Mouse (Mus musculus) layer of hippocampus, postnatal 36 days (tissue): ENCODE data around the gene Gm21970. TPM values are rescaled to one million over a fixed set of nuclear protein-coding genes. Genes with fewer than 3 reads are reported as not detected.
A peak's percentile ranks its signal among the peaks of the same experiment; 100 is the strongest.
"Not testable (repeated sequence)": the region's sequence is repeated elsewhere in the genome, so short reads cannot be mapped to it uniquely, and the experiment has no call there.

ENCODE experiments used
- DNase-seq, 2 experiments: peaks; one replicate each; pipeline ENCODE4 v3.0.0; 2022
- total RNA-seq, 2 experiments: library from RNA; stranded (reverse); gene quantifications; 2 replicates each; pipeline ENCODE4 v1.2.3; 2021

The Gm21970 gene
- total RNA-seq, 2 experiments from 2014 or later = not detected

- DNase-seq = no peak
Measured at GRCm38 (mm10) chr16:91404828-91405577, 13.5 kb downstream of the Gm21970 start.

DNA sequence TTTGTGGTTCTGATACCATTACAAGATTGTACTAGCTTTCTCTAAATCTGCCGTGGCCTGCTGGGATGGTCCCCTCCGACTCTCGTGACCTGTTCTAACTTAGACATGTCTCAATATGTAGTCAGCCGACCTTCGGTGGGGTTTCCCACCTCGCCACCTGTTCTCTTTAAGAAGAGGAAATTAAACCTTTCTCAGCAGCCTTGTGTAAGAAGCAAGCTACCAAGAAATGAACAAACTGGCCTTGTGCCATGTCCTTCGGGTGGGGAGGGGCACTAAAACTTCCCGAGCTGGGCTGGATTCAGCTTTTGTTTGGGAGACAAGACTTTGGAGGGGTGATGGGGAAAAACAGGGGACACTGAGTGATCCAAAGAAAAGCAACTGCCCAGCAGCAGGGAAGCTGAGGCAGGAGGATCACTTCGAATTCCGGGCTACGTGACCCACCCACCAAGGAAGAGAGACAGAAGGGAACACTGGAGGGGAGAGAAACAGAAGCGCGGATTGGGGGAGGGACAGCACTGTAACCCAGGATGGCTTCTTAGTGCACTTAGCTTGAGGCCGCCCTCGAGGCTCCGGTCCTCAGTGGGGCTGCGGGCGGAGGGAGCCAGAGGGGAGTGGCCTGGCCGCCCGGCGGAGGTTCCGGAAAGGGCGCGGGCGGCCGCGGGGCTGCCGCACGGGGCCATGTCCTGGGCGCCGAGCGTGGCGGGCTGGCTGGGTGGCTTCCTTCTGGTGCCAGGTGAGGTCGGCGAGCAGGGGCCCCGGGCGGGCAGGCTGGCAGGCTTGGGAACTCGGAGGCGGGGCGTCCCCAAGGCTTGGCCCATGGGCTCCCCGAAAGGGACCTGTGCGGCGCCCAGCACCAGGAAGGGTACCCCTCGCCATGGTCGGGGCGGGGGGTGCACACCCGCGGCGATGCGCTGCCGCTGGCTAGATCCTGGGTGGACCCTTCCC is 14.4 kb downstream of the Gm21970 start, which contains the start of gene Il10rb:
Gene Il10rb (plus strand): TSS at position 525 of the 945 bp plus-strand sequence.
- peak; percentile 29 to 37 for DNase-seq

GRCm38 (mm10) chr16:91406585-91407220 is 15.2 kb downstream of the Gm21970 start:
- peak; percentile 19 to 26 for DNase-seq

- no peak for DNase-seq
Measured at GRCm38 (mm10) chr16:91413102-91413844, 21.8 kb downstream of the Gm21970 start.

DNA sequence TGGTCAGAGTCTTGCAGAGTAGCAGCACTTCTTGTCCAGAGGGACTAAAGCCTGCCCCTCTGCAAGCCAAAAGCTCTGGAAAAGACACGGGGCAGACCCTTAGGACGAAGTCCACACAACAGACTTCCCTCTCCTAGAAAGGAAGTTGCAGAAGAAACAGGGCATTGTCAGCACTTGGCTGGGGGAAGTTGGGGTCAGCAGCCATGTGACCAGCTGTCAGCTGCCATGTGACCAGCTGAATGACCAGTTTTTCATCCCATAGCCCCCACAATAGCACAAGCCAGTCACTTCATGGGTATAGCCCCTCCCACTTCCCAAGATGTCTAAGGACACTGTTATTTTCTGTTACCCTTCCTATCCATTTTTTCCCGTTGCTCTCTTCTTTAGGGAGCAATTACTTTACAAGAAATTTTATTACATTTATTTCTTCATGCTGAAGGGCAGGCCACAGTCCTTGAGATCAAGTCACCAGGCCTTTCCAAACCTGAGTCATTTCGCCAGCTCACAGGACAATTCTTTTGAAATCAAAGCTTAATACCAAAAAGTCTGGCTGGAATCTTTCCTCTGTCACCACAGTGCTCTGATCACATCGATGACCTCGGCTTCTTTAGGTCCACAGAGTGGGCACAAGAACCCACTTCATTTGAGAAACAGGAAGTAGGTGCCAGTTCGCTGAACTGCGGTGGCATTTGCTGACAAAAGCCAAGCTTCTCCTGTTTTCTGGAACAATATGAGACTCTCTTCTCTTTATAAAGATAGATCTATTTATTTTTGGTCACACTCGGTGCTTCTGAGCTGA is 24.1 kb downstream of the Gm21970 start:
- no peak for DNase-seq

DNA sequence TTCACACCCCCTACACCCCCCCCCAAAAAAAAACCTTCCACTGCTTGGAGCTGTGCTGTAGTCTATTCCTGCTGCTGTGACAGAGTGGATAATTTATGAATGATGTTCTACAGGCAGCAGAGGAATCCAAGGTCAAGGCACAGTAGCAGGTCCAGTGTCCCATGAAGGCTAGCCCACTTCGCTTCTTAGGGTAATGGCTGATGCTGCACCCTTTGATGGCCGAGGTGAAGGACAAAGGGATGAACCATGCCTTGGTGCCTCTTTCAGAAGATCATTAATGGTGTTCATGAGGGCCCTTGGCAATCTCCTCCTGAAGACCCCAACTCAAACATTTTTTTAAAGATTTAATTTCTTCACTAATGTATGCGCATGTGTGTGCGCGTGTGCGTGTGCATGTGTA is 24.8 kb downstream of the Gm21970 start:
- DNase-seq = no peak

GRCm38 (mm10) chr16:91416938-91417337 is 25.4 kb downstream of the Gm21970 start:
- no peak for DNase-seq

- no peak for DNase-seq
Measured at GRCm38 (mm10) chr16:91418531-91418930, 27.0 kb downstream of the Gm21970 start.

DNA sequence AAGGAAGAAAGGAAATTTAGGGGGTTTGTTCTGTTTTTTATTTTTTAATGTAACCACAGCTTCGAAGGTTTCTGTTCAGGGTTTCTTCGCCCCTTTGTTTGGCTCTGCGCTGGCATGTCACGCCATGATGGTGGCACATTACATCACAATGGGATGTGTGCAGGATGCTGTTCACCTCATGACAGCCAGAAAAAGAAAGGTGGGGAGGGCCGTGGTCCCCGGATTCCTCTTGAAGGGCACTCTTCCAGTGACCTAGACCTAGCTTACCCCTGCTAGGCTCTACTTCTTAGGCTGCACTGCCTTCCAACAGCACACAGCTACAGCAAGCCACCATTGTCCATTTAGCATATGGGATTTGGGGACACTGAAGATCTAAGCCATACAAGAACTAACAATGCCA is 34.3 kb downstream of the Gm21970 start:
- DNase-seq = no peak

DNA sequence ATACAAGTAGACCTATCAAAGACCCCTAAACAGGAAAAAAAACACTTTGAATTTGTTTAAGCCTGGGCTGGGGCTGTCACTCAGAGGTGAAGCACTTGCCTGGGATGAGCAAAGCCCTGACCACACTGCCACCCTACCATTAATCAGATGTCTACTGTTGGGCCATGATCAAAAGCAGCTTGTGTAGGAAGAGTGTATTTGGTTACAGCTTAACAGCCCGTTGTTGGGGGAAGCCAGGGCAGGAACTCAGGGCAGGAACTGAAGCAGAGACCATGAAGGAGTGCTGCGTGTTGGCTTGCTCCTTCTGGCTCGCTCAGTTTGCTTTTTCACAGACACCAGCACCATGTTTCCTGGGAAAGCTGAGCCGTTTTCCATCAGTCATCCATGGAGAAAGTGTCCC is 35.1 kb downstream of the Gm21970 start:
- no peak for DNase-seq

GRCm38 (mm10) chr16:91427461-91427860 is 35.9 kb downstream of the Gm21970 start:
- no peak for DNase-seq

DNA sequence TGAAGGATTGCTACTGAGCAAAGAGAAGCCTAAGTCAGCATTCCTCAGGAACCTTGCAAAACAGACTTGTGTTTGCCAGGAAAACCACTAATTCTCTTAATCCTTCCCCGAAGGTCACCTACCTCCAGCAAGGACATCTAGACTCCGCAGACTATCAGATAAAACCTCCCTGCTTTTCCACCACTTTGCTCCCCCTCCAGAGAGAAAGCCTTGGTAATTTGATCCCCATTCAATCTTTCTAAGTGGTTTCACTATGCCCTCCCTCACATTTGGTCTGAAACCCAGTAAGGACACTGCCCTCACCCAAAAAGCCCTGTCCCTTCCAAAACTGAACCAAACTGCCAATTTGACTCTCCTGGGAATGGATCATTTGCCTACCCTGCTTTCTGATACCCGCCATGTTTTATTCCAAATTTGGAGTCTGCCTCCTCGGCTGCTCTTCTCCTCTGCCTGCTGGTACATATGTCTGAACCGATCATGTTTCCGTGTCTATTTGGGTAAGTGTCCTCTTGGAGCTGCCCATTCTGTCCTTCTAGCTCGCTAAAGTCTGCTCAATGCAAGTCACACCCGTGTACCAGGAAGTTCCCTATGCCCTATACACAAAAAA is 36.8 kb downstream of the Gm21970 start:
- no peak for DNase-seq

DNA sequence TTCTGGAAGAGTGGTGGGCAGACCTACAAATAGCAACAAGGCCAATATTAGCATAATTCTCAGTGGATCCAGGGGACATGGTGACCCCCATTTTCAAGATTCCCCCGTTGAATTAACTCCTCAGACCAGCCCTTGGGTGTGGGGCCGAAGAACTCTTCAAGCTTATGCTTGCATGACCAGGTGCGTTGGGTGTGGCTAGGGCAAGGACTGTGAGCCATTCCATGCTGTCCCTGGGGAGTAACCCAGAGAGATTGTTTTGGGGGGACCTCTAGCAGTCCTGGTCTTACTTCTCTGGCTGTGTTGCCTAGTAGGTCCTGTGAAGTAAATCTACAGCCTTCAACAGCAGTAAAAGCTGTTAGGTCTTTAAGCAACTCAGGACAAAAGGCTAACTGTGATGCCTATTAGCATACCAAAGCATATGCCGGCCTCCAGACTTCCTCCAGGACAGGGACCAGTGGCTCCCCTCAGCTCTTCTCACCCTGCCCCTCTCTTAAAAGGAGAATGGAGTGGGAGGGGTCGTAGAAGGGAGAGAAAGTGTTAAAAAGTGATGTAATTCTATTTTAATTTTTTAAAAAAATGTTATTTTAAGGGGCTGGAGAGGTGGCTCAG is 41.3 kb downstream of the Gm21970 start:
- no peak for DNase-seq

DNA sequence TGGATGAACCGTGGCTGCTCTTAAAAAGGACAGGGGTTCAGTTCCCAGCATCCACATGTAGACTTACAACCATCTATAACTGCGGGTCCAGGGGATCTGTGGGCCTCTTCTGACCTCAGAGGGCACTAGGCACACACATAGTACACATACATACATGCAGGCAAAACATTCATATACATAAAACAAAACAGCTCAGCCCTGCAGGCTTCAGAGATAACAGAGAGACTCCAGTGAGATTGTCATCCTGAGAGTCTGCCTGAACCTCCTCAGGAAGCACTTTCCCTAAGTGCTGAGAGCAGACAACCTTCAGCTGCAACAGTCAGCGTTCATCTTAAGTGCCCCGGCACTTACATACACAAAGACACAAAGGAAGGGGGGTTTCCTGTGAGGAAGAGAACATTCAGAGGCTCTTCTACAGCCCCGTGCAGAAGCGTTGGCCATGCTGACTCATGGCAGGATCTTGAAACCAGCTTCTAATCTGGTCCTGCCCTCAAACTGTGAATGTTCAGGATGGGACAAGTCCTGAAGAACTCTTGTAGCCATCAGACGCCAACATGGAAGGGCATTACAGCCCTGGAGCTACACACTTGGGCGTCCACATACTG is 41.9 kb downstream of the Gm21970 start:
- DNase-seq = no peak

- DNase-seq = no peak
Measured at GRCm38 (mm10) chr16:91434119-91434518, 42.6 kb downstream of the Gm21970 start.

GRCm38 (mm10) chr16:91438081-91438480 is 46.6 kb downstream of the Gm21970 start:
- no peak for DNase-seq

- DNase-seq = not testable (repeated sequence)
Measured at GRCm38 (mm10) chr16:91438599-91438998, 47.1 kb downstream of the Gm21970 start.

GRCm38 (mm10) chr16:91441366-91441765 is 49.8 kb downstream of the Gm21970 start:
- no peak for DNase-seq

- DNase-seq = no peak
Measured at GRCm38 (mm10) chr16:91441811-91442240, 50.3 kb downstream of the Gm21970 start.

DNA sequence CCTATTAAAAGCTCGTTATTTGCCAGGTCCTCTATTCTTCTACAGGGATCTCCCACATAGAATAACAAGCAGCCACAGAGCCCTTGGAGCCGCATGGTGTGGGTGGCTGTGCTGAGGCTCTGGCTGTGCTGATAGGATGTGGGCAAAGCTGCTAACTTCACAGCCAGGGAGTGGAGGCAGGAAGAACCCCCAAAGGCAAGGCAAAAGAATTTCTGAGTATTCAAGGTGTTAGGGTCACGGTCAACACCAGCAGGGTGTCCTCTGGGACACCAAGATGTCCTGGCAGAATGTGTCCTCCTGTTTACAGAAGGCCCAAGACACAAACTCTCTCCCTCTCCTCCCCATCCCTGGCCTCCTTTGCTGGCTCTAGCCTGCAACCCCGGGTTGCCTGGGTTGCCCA is 50.9 kb downstream of the Gm21970 start:
- no peak for DNase-seq
